In the genomic region with DNA sequence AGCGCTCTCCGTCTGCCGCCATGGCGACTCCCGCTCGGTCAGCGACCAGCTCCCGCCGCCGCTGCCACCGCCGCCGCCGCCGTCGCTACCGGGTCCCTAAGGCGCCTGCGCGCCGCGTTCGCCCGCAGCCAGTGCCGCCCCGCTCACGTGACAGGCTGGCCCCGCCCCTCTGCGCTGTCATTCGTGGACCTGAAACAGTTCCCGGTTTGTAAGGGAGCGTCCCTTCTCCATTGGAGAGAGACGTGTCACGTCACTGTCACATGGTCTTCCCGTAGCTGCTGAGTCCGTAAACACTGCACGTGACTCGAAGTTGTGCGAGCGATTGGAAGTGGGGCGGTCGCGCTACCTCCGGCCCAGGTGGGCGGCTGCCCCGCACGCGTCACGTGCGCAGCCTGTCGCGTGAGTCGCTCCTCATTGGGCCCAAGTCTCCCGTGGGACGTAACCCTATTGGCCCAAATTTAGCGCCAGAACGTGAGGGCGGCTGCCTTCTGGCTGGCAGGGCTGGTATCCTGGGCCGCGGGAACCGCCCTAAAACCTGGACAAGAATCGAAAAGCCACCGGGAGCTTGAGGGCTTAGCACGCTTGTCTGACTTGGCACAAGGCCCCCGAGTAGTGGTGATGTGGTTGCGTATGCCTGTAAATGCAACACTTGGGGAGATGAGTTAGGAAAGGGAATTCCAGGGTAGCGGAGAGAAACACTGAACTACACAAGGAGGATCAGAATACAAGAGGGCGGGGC, we compare ENCODE assay signal across 7 mouse cellular contexts. TPM values are rescaled to one million over a fixed set of nuclear protein-coding genes. Genes with fewer than 3 reads are reported as not detected.
DNase-seq lines count a peak whose midpoint lies in the region; ATAC-seq lines count a peak whose summit lies in the region.

A gene (minus strand): TSS at position 103 of the 739 bp plus-strand sequence.
A gene (plus strand): TSS at position 329 of the 739 bp plus-strand sequence.

- H3K9me3 ChIP-seq in intestine, embryonic 16.5 days (ENCODE audit: control insufficient read depth, low read length), result no peaks in the 10 kb centered on the region
- no peaks in the 10 kb centered on the region for H3K9me3 ChIP-seq in midbrain, embryonic 11.5 days (ENCODE audit: control insufficient read depth, low read length)

- no peaks in the 10 kb centered on the region for H3K27me3 ChIP-seq in intestine, embryonic 16.5 days (replicated peaks; ENCODE audit: control insufficient read depth, insufficient read depth, low read length)
- no peaks in the 10 kb centered on the region for H3K27me3 ChIP-seq in midbrain, embryonic 11.5 days (ENCODE audit: control insufficient read depth, insufficient read depth, low read length)

- H3K4me1 ChIP-seq in intestine, embryonic 16.5 days (ENCODE audit: control insufficient read depth, insufficient read depth, low read length), result peaks cover 24% of the 10 kb centered on the region
- H3K4me1 ChIP-seq in midbrain, embryonic 11.5 days (ENCODE audit: control insufficient read depth, insufficient read depth, low read length), result peaks cover 19% of the 10 kb centered on the region

- under 1% methylated on average over 68 of the region's 68 CpGs for WGBS in intestine, embryonic 16.5 days
- WGBS in midbrain, embryonic 11.5 days, result under 1% methylated on average over 61 of the region's 68 CpGs

- peak within 1 kb of the TSS; percentile 95 for H3K27ac ChIP-seq in intestine, embryonic 16.5 days (ENCODE audit: low read length)
- H3K27ac ChIP-seq in midbrain, embryonic 11.5 days (ENCODE audit: low read depth, low read length), result peak within 1 kb of the TSS; percentile 78

- peak within 1 kb of the TSS; percentile 97 for H3K4me3 ChIP-seq in intestine, embryonic 16.5 days (ENCODE audit: low read length)
- peak within 1 kb of the TSS; percentile 95 for H3K4me3 ChIP-seq in midbrain, embryonic 11.5 days (ENCODE audit: low read depth, low read length)

- H3K4me2 ChIP-seq in intestine, embryonic 16.5 days (ENCODE audit: low read depth, low read length), result peak within 1 kb of the TSS; percentile 78
- peak within 1 kb of the TSS; percentile 90 for H3K4me2 ChIP-seq in midbrain, embryonic 11.5 days

- peak within 1 kb of the TSS; percentile 96 for H3K9ac ChIP-seq in intestine, embryonic 16.5 days (ENCODE audit: low read depth, low read length)
- H3K9ac ChIP-seq in midbrain, embryonic 11.5 days (ENCODE audit: low read length), result peak within 1 kb of the TSS; percentile 95

- DNase-seq in adrenal gland, adult 8-10 months, result peak; percentile 99
- DNase-seq in embryo, embryonic 9.5 days (ENCODE audit: extremely low spot score), result peak; percentile 95
- peak; percentile 98 to 99 for DNase-seq in gastrocnemius, postnatal 4 days (ENCODE audit: low spot score in 2 of 2)
- peak; percentile 98 to 99 for DNase-seq in left cerebral cortex, postnatal 36 days (ENCODE audit: low spot score in 2 of 2)
- peak; percentile 100 for DNase-seq in midbrain, embryonic 11.5 days (ENCODE audit: low spot score, missing footprints)
- peak; percentile 100 for DNase-seq in skeletal muscle tissue, adult 2 months (ENCODE audit: low read depth, low spot score)

- intact Hi-C loops in left cerebral cortex, postnatal 36 days (cut with DNase I), result loop anchor here (2.0 to 5.0 kb wide), 2 partner anchors 124 to 132 kb away; a partner anchor contains a TSS

- peaks cover 17% of the 10 kb centered on the region for H3K36me3 ChIP-seq in intestine, embryonic 16.5 days (ENCODE audit: control insufficient read depth, insufficient read depth, low read length)
- H3K36me3 ChIP-seq in midbrain, embryonic 11.5 days (ENCODE audit: control insufficient read depth, insufficient read depth, low read length), result peaks cover 8% of the 10 kb centered on the region; the same call in 1 of the 2 replicates

- ATAC-seq in intestine, embryonic 16.5 days, result peak; percentile 99
- ATAC-seq in midbrain, embryonic 11.5 days (ENCODE audit: low FRiP score), result peak; percentile 99

RNA-seq across cellular contexts. Expression of the first gene that starts in this region (rescaled TPM):
- total RNA-seq in adrenal gland, adult 8-10 months (2022), result 10 to 100 TPM; 62.3 to 74.8 (median 68.0) TPM
- 10 to 100 TPM; 23.5 to 25.2 TPM for total RNA-seq in gastrocnemius, postnatal 4 days (2021)
- 58.0 and 67.0 TPM in 2 replicates for polyA plus RNA-seq in intestine, embryonic 16.5 days (2015; fragmentation: Nextera tagmentation; extraction: Ambion mirVana)
- total RNA-seq in left cerebral cortex, postnatal 36 days (2021), result 100 to 1,000 TPM in 1 of 2 experiments, 10 to 100 TPM in 1; 89.8 to 103 TPM
- 48.4 and 59.0 TPM in 2 replicates for polyA plus RNA-seq in midbrain, embryonic 11.5 days (2014; fragmentation: Nextera tagmentation; extraction: Ambion mirVana)

RNA-seq across cellular contexts. Expression of the second gene that starts in this region (rescaled TPM):
- 10 to 100 TPM; 26.5 to 35.8 (median 31.3) TPM for total RNA-seq in adrenal gland, adult 8-10 months (2022)
- total RNA-seq in gastrocnemius, postnatal 4 days (2021), result 10 to 100 TPM; 12.7 to 13.9 TPM
- 111 and 116 TPM in 2 replicates for polyA plus RNA-seq in intestine, embryonic 16.5 days (2015; fragmentation: Nextera tagmentation; extraction: Ambion mirVana)
- 10 to 100 TPM; 10.7 to 11.0 TPM for total RNA-seq in left cerebral cortex, postnatal 36 days (2021)
- polyA plus RNA-seq in midbrain, embryonic 11.5 days (2014; fragmentation: Nextera tagmentation; extraction: Ambion mirVana), result 73.6 and 76.3 TPM in 2 replicates

Comparison
In these comparisons a context has a peak if more than half of its experiments do, and no peak if none do; other contexts are left out.
1. Peak in every context shown above with its lines: DNase-seq, ATAC-seq, H3K4me3 ChIP-seq and H3K27ac ChIP-seq.